Mouse (Mus musculus): ENCODE measurements around the gene Lck. TPM values are rescaled to one million over a fixed set of nuclear protein-coding genes. Genes with fewer than 3 reads are reported as not detected.

Lck gene
- polyA plus RNA-seq, 1 experiment from 2014 or later = 9.5 TPM

DNA sequence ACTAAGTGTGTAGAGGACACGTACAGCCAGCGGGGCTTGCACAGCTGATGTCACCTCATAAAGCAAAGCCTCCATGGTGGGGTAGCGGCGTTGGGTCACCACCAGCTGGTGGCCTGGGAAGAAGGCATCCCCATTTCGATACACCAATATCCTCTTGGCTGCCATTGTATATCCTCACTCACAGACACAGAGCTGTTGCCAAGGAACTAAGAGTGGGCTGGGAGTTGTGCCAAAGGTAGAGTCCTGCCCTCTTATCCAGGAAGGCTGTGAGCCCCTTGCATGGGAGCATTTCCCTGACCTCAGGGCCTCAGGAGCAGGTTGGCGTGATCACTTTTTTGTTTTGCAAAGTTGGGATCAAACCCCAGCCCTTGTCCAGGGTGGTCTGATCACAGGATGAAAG lies 40.7 kb upstream of the Lck start, which contains the start of gene Dcdc2b:
Gene Dcdc2b (minus strand): TSS at position 165 of the 400 bp plus-strand sequence.
- no peak within 1 kb of the TSS for H3K9ac ChIP-seq
- H3K27ac ChIP-seq = 0 out of 2 replicates have a peak within 1 kb of the TSS, but pooled peaks have one; percentile 4
- H3K4me1 ChIP-seq = peaks cover 10% of the 10 kb centered on the region
- no peak within 1 kb of the TSS for H3K4me2 ChIP-seq
- peaks cover 27% of the 10 kb centered on the region for H3K36me3 ChIP-seq
- no peak for ATAC-seq (ENCODE audit: insufficient number of reproducible peaks, insufficient read depth, low FRiP score, low TSS enrichment, low read depth)
- H3K9me3 ChIP-seq = no peaks in the 10 kb centered on the region
- H3K27me3 ChIP-seq = no peaks in the 10 kb centered on the region
- 89% methylated on average over 6 of the region's 6 CpGs for WGBS
- no peak within 1 kb of the TSS for H3K4me3 ChIP-seq

- 70% methylated on average over 4 of the region's 4 CpGs for WGBS
- peaks cover 37% of the 10 kb centered on the region for H3K36me3 ChIP-seq
- no peak overlapping the region for H3K9ac ChIP-seq
- ATAC-seq (ENCODE audit: insufficient number of reproducible peaks, insufficient read depth, low FRiP score, low TSS enrichment, low read depth) = peak; percentile 54; the same call in 1 of the 2 replicates
- H3K4me2 ChIP-seq = no peak overlapping the region
- 0 out of 2 replicates have a peak, but pooled peaks cover 2% of the 10 kb centered on the region for H3K4me1 ChIP-seq
- H3K27me3 ChIP-seq = no peaks in the 10 kb centered on the region
- H3K27ac ChIP-seq = no peak overlapping the region
- H3K9me3 ChIP-seq = no peaks in the 10 kb centered on the region
- no peak overlapping the region for H3K4me3 ChIP-seq
Observed at GRCm38 (mm10) chr4:129610472-129610871, 37.0 kb upstream of the Lck start.

- 79% methylated on average over 4 of the region's 4 CpGs for WGBS
- Histone ChIP-seq H3K9ac (no peak overlapping the region), H3K4me1 (0 out of 2 replicates have a peak, but pooled peaks cover 2% of the 10 kb centered on the region), H3K36me3 (peaks cover 40% of the 10 kb centered on the region), H3K27ac (no peak overlapping the region), H3K27me3 (no peaks in the 10 kb centered on the region), H3K4me2 (no peak overlapping the region), H3K9me3 (no peaks in the 10 kb centered on the region), H3K4me3 (no peak overlapping the region)
- ATAC-seq (ENCODE audit: insufficient number of reproducible peaks, insufficient read depth, low FRiP score, low TSS enrichment, low read depth) = peak; percentile 22; the same call in 1 of the 2 replicates
Observed at GRCm38 (mm10) chr4:129610026-129610425, 36.6 kb upstream of the Lck start.

DNA sequence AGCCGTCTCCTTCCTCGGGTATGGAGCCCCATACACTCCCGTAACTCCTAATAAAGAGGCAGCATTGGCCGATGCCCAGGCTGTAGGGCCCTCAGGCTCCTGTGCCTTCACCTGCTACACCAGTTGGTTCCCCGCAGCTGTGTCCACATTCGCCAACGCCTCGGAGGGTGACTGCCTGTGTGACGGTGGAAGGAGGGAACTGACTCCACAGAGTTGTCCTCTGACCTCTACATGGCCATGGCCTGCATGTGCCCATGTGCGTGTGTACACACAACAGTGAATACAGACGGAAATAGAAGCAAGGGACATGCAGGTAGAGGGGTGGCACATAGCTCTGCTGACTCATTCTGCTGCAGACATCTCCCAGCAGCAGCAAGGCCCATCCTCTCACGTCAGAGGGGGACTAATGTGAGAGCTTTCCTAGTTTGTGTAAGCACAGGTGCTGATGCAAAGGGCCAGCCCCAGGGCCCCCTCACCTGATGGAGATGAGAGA lies 35.7 kb upstream of the Lck start:
- H3K4me1 ChIP-seq = 0 out of 2 replicates have a peak, but pooled peaks cover 2% of the 10 kb centered on the region
- no peak overlapping the region for H3K9ac ChIP-seq
- peaks cover 48% of the 10 kb centered on the region for H3K36me3 ChIP-seq
- H3K9me3 ChIP-seq = no peaks in the 10 kb centered on the region
- no peak overlapping the region for H3K4me3 ChIP-seq
- H3K27ac ChIP-seq = no peak overlapping the region; the same call in 1 of the 2 replicates
- 79% methylated on average over 12 of the region's 12 CpGs for WGBS
- no peaks in the 10 kb centered on the region for H3K27me3 ChIP-seq
- ATAC-seq (ENCODE audit: insufficient number of reproducible peaks, insufficient read depth, low FRiP score, low TSS enrichment, low read depth) = no peak
- no peak overlapping the region for H3K4me2 ChIP-seq

GRCm38 (mm10) chr4:129608426-129609025 lies 35.1 kb upstream of the Lck start:
- Histone ChIP-seq H3K4me2 (no peak overlapping the region), H3K4me3 (no peak overlapping the region), H3K9ac (peak overlapping the region; percentile 32; the same call in 1 of the 2 replicates), H3K27me3 (no peaks in the 10 kb centered on the region), H3K9me3 (no peaks in the 10 kb centered on the region), H3K4me1 (0 out of 2 replicates have a peak, but pooled peaks cover 2% of the 10 kb centered on the region), H3K36me3 (peaks cover 55% of the 10 kb centered on the region), H3K27ac (0 out of 2 replicates have a peak overlapping the region, but pooled peaks have one; percentile 23)
- 35% methylated on average over 7 of the region's 7 CpGs for WGBS
- peak; percentile 79 for ATAC-seq (ENCODE audit: insufficient number of reproducible peaks, insufficient read depth, low FRiP score, low TSS enrichment, low read depth)

GRCm38 (mm10) chr4:129600233-129601158 lies 27.1 kb upstream of the Lck start, which contains the start of the genes Eif3i and Tmem234:
Gene Eif3i, minus strand, starts transcription at chr4:129600648.
Gene Tmem234, plus strand, starts transcription at chr4:129600668.
- WGBS = under 1% methylated on average over 74 of the region's 74 CpGs
- H3K27me3 ChIP-seq = no peaks in the 10 kb centered on the region
- H3K27ac ChIP-seq = peak within 1 kb of the TSS; percentile 83
- H3K4me1 ChIP-seq = peaks cover 26% of the 10 kb centered on the region
- peak within 1 kb of the TSS; percentile 93 for H3K9ac ChIP-seq
- peak within 1 kb of the TSS; percentile 76 for H3K4me2 ChIP-seq
- H3K36me3 ChIP-seq = peaks cover 58% of the 10 kb centered on the region
- peak within 1 kb of the TSS; percentile 95 for H3K4me3 ChIP-seq
- no peaks in the 10 kb centered on the region for H3K9me3 ChIP-seq
- peak; percentile 85 for ATAC-seq (ENCODE audit: insufficient number of reproducible peaks, insufficient read depth, low FRiP score, low TSS enrichment, low read depth)

- WGBS = 90% methylated on average over 4 of the region's 4 CpGs
Observed at GRCm38 (mm10) chr4:129588865-129589264, 15.4 kb upstream of the Lck start.

GRCm38 (mm10) chr4:129586943-129587342 lies 13.5 kb upstream of the Lck start:
- no peak overlapping the region for H3K27ac ChIP-seq
- no peak overlapping the region for H3K4me2 ChIP-seq
- ATAC-seq (ENCODE audit: insufficient number of reproducible peaks, insufficient read depth, low FRiP score, low TSS enrichment, low read depth) = no peak
- H3K9me3 ChIP-seq = no peaks in the 10 kb centered on the region
- no peak overlapping the region for H3K4me3 ChIP-seq
- no peaks in the 10 kb centered on the region for H3K27me3 ChIP-seq
- H3K4me1 ChIP-seq = peaks cover 8% of the 10 kb centered on the region
- 46% methylated on average over 1 of the region's 1 CpGs for WGBS
- H3K36me3 ChIP-seq = peaks cover 20% of the 10 kb centered on the region
- no peak overlapping the region for H3K9ac ChIP-seq

More at GRCm38 (mm10) chr4:129588865-129589264, 15.4 kb upstream of the Lck start:
- Histone ChIP-seq H3K4me3 (no peak overlapping the region), H3K27me3 (no peaks in the 10 kb centered on the region), H3K36me3 (peaks cover 38% of the 10 kb centered on the region), H3K4me1 (peaks cover 8% of the 10 kb centered on the region), H3K9ac (no peak overlapping the region), H3K27ac (no peak overlapping the region), H3K4me2 (no peak overlapping the region), H3K9me3 (no peaks in the 10 kb centered on the region)
- ATAC-seq (ENCODE audit: insufficient number of reproducible peaks, insufficient read depth, low FRiP score, low TSS enrichment, low read depth) = no peak

DNA sequence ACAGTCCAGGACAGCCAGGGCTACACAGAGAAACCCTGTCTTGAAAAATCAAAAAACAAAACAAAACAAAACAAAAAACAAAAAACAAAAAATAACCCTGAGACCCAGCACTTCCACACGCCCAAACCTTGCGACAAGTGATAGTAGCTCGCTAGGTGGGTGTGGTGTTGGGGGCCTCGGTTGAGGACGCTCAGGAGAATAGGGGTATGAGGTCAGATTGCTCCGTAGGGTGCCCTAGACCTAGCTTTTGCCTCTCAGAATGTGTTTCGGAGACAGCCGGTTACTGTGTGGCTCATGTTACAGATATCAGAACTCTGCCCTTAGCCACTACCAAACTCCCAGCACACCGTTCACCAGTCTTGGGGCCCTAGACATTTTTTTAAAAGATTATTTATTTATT lies 12.3 kb upstream of the Lck start:
- WGBS = 68% methylated on average over 9 of the region's 9 CpGs
- Histone ChIP-seq H3K9me3 (no peaks in the 10 kb centered on the region), H3K36me3 (peaks cover 9% of the 10 kb centered on the region), H3K9ac (no peak overlapping the region), H3K27me3 (no peaks in the 10 kb centered on the region), H3K27ac (no peak overlapping the region), H3K4me3 (no peak overlapping the region), H3K4me2 (peak overlapping the region; percentile 76), H3K4me1 (peaks cover 8% of the 10 kb centered on the region)
- ATAC-seq (ENCODE audit: insufficient number of reproducible peaks, insufficient read depth, low FRiP score, low TSS enrichment, low read depth) = no peak

GRCm38 (mm10) chr4:129584884-129585608 lies 11.6 kb upstream of the Lck start:
- Histone ChIP-seq H3K36me3 (peaks cover 1% of the 10 kb centered on the region; the same call in 1 of the 2 replicates), H3K4me2 (peak overlapping the region; percentile 76), H3K4me3 (peak overlapping the region; percentile 51), H3K27ac (no peak overlapping the region; the same call in 1 of the 2 replicates), H3K27me3 (no peaks in the 10 kb centered on the region), H3K4me1 (peaks cover 8% of the 10 kb centered on the region), H3K9me3 (no peaks in the 10 kb centered on the region), H3K9ac (peak overlapping the region; percentile 69)
- WGBS = 1% methylated on average over 36 of the region's 36 CpGs
- ATAC-seq (ENCODE audit: insufficient number of reproducible peaks, insufficient read depth, low FRiP score, low TSS enrichment, low read depth) = peak; percentile 54; the same call in 1 of the 2 replicates

DNA sequence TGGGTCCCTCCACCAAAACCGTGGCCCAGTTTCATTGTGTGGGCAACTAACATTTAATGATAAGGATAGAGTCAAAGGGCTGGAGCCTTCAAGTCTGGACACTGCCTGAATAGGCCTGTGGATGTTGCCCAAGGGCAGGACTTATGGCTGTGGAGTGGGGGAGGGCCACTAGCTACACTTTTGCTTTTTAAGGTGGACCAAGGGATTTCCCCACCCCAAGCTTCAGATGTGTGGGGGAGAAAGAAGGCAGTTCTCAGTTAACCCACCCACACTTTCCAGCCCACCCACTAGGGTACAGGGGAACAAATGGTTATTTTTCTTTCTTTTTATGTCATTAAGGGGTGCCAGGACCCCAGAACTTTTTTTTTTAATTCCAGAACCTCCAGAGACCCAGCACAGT lies 10.9 kb upstream of the Lck start:
- WGBS = 55% methylated on average over 1 of the region's 1 CpGs
- no peak for ATAC-seq (ENCODE audit: insufficient number of reproducible peaks, insufficient read depth, low FRiP score, low TSS enrichment, low read depth)
- Histone ChIP-seq H3K36me3 (no peaks in the 10 kb centered on the region), H3K27me3 (no peaks in the 10 kb centered on the region), H3K4me3 (peak overlapping the region; percentile 51), H3K4me1 (peaks cover 8% of the 10 kb centered on the region), H3K9ac (peak overlapping the region; percentile 69), H3K27ac (no peak overlapping the region; the same call in 1 of the 2 replicates), H3K9me3 (no peaks in the 10 kb centered on the region), H3K4me2 (peak overlapping the region; percentile 76)

Data from embryonic facial prominence, embryonic 13.5 days (tissue).